Mouse (Mus musculus) adrenal gland, postnatal 25 days (tissue): ENCODE data around the gene Nptx1. TPM values are rescaled to one million over a fixed set of nuclear protein-coding genes. Genes with fewer than 3 reads are reported as not detected.

ENCODE experiments used
- DNase-seq: peaks from one replicate; pipeline ENCODE4 v3.0.0; 2021; ENCODE audit warnings: mixed read lengths
- long read RNA-seq: library from polyadenylated mRNA; stranded (forward); transcript quantifications from one replicate; pipeline ENCODE4 v2.0.0, GENCODE M21; 2021
- total RNA-seq: library from RNA; stranded (reverse); gene quantifications from 2 replicates; pipeline ENCODE4 v1.2.3, GENCODE M21; 2021

Gene Nptx1
- total RNA-seq, result 2.1 and 2.9 TPM in 2 replicates
- long read RNA-seq, partial matches to known transcripts, result 0 of 1 reads
- long read RNA-seq, other reads (novel, unspliced or antisense), result 1 of 1 reads

GRCm38 (mm10) chr11:119547183-119547921 lies at the start of gene Nptx1:
TSS of gene Nptx1 (minus strand) at chr11:119547753.
- DNase-seq, result peak; percentile 62

GRCm38 (mm10) chr11:119593966-119594365 lies 46.4 kb upstream of the Nptx1 start:
- DNase-seq, result no peak

- DNase-seq, result no peak
Measured at GRCm38 (mm10) chr11:119589242-119589641, 41.7 kb upstream of the Nptx1 start.

GRCm38 (mm10) chr11:119587112-119587511 lies 39.6 kb upstream of the Nptx1 start:
- DNase-seq, result no peak

GRCm38 (mm10) chr11:119586511-119586910 lies 39.0 kb upstream of the Nptx1 start:
- DNase-seq, result no peak

GRCm38 (mm10) chr11:119577721-119578120 lies 30.2 kb upstream of the Nptx1 start:
- no peak for DNase-seq

- no peak for DNase-seq
Measured at GRCm38 (mm10) chr11:119576855-119577254, 29.3 kb upstream of the Nptx1 start.

GRCm38 (mm10) chr11:119572316-119573010 lies 24.9 kb upstream of the Nptx1 start:
- DNase-seq, result peak; percentile 21

- DNase-seq, result no peak
Measured at GRCm38 (mm10) chr11:119566188-119566587, 18.6 kb upstream of the Nptx1 start.

- no peak for DNase-seq
Measured at GRCm38 (mm10) chr11:119565684-119566083, 18.1 kb upstream of the Nptx1 start.

GRCm38 (mm10) chr11:119565021-119565420 lies 17.5 kb upstream of the Nptx1 start:
- DNase-seq, result no peak

GRCm38 (mm10) chr11:119564383-119564782 lies 16.8 kb upstream of the Nptx1 start:
- DNase-seq, result no peak

- DNase-seq, result no peak
Measured at GRCm38 (mm10) chr11:119563166-119563565, 15.6 kb upstream of the Nptx1 start.

GRCm38 (mm10) chr11:119562286-119562685 lies 14.7 kb upstream of the Nptx1 start:
- no peak for DNase-seq

- DNase-seq, result no peak
Measured at GRCm38 (mm10) chr11:119558870-119559610, 11.5 kb upstream of the Nptx1 start.

- DNase-seq, result no peak
Measured at GRCm38 (mm10) chr11:119557940-119558869, 10.7 kb upstream of the Nptx1 start.

GRCm38 (mm10) chr11:119555170-119555569 lies 7.6 kb upstream of the Nptx1 start:
- DNase-seq, result no peak

GRCm38 (mm10) chr11:119554706-119555105 lies 7.2 kb upstream of the Nptx1 start:
- DNase-seq, result no peak

GRCm38 (mm10) chr11:119552902-119553802 lies 5.6 kb upstream of the Nptx1 start:
- DNase-seq, result no peak

GRCm38 (mm10) chr11:119552301-119552700 lies 4.7 kb upstream of the Nptx1 start:
- DNase-seq, result no peak

- no peak for DNase-seq
Measured at GRCm38 (mm10) chr11:119551468-119551867, 3.9 kb upstream of the Nptx1 start.
